Mouse (Mus musculus) gastrocnemius, adult 18-20 months (tissue): ENCODE data around the gene Mlxipl. TPM values are rescaled to one million over a fixed set of nuclear protein-coding genes. Genes with fewer than 3 reads are reported as not detected.

Experiments
- DNase-seq: peaks from one replicate; pipeline ENCODE4 v3.0.0; 2021; ENCODE audit warnings: low spot score
- total RNA-seq, 2 experiments: library from RNA; stranded (reverse); gene quantifications; 2 replicates each; pipeline ENCODE4 v1.2.3; 2021

The Mlxipl gene
- total RNA-seq, 2 experiments from 2014 or later, result 54.5 to 64.1 TPM

DNA sequence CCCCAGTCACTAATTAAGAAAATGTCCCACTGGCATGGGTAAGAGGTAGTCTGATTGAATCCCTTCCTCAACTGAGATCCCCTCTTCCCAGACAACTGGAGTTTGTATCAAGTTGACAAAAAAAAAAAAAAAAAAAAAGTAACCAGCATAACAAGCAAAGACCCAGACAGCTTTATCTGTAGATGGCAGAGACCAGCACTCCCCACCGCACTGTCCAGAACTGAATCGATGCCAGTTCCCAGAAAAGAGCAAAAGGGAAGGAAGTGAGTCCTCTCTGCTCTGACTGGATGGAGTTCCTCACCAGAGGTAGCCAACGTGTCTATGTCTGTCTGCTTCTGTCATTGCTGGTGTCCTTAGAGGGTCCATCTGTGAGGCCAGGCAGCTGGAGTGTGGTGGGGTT, 55.8 kb downstream of the Mlxipl start:
- no peak for DNase-seq

DNA sequence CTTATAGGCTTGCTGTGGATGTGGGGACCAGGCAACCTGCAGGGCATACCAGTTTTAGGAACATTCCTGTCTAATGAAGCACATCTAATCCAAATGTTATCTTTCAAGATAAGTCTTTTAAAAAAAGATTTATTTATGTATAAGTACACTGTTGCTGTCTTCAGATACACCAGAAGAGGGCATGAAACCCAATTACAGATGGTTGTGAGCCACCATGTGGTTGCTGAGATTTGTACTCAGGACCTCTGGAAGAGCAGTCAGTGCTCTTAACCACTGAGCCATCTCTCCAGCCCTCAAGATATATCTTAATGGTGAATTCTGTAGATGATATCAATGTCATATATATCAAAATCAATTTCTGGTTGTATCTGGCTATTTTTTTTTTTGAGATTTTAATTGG, 56.3 kb downstream of the Mlxipl start:
- DNase-seq, result no peak

DNA sequence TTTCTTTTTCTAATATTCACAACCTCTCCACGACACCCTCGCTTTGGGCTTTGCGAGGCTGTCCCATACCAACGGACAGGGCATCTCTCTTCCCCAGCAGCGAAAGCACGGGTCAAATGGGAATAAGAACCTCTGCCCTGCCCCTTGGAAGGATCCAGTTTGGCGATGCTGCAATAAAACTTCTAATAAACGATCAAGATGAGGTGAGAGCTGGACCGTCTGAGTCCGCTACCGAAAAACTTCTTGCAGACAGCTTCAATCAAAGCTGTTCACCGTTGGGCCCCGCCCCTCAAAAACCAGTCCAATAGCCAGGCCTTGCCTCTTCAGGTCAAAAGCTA, 59.0 kb downstream of the Mlxipl start:
- no peak for DNase-seq

DNA sequence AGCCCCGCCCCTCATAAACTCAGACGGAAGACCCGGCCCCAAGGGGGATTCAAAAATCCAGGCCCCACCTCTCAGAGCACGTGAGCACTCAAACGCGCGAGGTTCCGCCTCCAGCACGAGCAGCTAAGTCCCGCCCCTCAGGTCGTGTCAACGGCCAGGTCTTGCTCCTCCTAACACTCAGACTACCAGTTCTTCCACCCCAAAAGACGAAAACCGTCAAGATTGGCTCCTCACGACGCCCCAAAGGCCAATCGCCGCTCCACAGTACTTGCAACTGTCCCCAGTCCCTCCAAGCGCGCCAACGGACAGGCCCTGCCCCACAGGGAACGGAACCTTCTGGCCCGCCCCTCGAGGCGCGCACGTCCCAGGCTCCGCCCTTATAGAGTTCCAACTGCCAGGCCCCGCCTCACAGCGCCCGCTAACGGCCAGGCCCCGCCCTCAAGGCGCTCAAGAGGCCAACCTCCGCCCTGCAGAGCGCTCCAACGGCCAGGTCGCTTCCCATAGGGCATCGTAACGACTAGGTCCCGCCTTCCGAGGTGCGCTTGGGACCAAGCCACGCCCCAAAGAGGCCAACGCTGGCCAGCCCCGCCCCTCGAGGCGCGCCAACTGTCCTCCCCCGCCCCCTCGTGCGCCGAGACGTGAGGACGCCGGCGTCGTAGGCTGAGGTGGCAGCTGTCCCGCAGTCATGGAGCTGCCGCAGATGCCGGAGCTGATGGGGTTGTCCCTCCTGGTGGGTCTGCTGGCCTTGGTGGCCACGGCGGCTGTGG, 59.5 kb downstream of the Mlxipl start, which contains the start of gene Tbl2:
Gene Tbl2, plus strand, starts transcription at position 605 of the 767 bp plus-strand sequence.
- DNase-seq, result peak; percentile 99

DNA sequence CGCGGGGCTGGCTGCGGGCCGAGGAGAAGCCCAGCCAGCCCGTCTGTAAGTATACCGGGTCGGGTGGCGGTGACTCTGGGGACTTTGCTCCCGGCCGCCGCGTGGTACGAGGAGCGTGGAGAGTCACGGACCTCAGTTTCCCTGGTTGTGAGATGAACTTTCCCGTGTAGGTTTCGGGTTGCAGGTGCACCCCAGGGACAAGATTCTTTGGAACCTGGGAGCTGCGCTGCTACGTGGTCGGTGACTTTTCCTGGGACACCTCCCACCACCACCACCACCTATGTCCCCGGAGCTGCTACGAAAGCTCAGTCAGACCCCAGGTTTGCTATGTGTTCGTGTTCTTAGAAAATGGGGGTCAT, 60.1 kb downstream of the Mlxipl start:
- no peak for DNase-seq

DNA sequence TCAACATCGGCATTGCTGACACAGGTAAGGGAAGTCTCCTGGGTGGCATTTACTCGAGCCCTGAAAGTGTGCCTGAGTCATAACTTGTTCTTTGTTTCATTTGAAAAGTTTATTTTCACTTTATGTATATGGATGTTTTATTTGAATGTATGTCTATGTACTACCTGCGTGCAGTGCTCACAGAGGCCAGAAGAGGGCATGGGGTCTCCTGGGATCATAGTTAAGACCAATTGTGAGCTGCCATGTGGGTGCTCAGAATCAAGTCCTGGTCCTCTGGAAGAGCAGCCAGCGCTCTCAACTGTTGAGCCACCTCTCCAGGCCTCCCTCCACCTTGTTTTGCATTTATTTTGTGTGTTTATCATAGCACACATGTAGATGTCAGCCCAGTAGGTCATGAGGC, 66.8 kb downstream of the Mlxipl start:
- no peak for DNase-seq

DNA sequence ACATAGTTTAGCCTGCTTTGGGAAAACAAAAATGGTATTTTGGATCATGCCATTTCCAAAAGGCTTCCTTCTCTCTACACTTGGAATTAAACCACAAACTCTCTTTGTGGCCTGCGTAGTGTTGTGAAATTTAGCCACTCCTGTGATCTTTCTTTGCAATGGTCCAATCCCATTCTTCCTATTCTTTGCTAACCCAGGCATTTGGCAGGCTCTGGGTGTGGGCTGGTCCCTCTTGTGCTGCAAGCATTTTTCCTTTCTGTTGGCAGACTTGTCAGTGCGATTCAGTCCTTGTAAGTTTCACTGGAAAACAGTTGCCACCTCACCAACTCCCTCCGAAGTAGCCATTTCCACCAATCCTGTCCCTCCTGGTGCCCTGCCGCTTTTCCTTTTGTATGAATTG, 71.5 kb downstream of the Mlxipl start:
- DNase-seq, result peak; percentile 58

DNA sequence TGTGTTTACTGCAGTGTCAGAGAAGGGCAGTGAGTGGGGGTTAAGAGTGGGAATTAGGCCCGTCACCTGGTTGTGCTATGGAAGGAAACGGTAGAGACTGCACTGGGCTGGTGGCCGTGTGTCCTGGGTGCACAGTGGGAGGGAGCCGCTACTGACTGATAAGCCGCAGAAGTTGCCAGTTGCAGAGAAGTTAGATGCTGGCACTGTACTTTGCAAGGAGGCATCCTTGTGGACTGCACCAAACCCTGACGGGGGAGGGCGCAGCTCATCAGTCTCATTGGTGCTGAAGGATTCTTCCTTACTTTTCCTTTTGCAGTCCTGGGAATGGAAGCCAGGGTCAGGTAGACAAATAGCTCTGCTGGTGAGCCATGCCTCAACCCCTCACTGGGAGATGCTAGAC, 72.0 kb downstream of the Mlxipl start:
- DNase-seq, result no peak

DNA sequence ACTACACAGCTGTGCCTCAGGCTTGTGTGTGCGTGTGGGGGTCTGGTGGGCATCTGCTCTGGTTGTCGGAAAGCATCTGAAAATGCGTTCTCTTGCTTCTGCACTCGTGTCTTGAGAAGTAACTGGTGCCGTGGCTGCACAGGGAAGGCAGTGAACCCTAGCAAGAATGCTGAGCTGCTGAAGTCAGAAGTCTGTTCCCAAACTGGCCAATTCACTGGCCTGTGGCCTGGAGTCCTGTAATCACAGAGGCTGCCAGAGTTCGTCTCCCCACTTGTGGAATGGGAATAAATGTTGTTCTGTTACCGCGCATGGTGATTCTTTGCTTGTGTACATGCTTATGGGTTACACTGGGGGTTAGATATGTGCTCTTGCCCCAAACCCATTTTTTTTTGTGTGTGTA, 72.7 kb downstream of the Mlxipl start:
- no peak for DNase-seq

DNA sequence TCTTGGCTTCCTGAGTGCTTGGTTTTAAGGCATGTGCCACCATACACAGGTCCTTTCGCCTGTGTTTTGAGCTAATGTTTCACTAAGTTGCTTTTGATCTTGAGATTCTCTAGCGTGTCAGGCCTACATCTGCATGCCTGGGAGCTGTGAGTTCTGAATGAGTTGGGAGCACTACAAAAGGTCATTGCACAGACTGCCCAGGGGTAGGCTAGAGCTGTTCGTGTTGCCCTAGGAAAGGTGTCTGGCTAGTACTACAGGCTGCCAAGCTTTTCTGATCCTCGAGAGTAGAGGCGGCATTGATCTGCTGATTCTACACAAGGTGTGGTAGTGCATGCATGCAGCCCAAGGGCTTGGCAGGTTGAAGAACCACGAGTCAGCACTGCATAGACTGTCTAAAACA, 73.1 kb downstream of the Mlxipl start:
- no peak for DNase-seq

DNA sequence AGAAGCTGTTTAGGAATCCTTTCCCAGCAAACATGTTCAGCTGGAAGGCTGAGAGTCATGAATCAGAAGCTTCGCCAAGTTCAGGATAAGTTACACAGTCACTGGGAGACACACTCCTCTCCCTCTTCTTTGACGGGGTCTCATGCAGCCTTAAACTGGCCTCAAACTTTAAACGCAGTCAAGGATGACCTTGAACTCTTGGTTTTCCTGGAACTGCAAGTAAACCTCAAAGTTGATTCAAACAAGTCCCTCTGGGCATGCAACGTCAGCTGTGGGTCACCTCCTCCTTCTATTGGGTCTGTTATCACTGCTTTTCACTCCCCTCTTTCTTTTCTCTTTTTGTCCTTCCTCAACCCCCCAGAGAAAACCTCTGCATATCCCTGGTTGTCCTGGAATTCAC, 77.2 kb downstream of the Mlxipl start:
- no peak for DNase-seq

DNA sequence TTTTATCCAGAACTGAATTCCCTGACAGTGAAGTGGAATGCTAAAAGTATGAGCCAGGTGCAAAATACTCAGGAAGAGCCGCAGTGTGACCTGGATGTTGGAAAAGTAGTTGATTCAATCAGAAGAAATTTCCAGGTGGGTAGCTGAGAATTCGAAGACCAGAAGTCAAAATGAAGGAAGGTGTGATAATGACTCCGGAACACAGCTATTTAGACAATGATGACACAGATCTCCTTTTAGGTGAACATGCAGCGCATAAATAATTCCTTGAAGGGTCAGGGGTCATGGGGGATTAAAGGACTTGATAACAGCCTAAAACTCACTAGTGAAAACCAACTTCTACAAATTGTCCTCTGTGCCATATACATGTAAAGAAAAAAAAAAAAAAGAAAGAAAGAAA, 77.8 kb downstream of the Mlxipl start:
- no peak for DNase-seq

DNA sequence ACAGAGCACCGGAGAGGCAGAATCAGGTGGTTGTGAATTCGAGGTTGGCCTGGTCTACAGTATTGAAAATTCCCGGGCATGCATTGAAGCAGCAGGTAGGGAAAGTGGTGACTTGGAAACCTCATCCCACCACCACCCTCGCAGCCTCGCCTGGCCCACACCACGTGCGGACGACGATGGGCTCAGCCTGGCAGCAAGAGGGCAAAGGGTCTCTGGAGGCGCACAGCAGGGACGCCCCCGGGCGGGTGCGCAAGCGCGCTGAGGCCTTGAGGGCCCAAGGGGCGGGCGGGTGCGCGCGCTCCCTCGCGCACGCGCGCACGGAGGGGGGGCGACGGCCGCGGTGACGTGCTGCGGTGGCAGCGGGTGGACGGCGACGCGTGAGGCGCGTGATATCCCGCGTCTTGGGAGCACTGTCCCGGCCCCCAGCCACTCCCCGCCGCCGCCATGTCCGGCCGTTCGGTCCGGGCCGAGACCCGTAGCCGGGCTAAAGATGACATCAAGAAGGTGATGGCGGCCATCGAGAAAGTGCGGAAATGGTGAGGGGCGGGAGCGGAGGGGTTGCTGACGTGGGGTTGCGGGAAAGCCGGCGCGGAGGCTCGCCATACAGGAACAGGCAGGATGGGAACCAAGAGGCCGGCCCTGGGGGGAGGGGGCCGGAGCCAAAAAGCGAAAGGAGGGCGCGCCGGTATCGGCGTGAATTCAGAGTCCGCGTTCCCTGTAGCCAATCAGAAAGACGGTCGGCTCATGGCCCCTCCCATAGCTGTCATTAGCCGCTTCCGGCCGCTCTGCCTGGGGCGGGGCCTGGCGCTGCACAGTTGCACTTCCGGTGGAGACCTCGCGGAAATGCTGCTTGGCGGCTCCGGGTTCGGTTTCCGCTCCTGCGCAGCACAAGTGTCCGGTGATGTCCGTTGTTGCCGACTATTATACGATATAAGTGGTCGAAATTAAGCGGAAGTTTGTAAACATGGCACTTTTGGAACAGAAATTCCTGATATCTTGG, 78.7 kb downstream of the Mlxipl start, which contains the start of gene Bcl7b:
Gene Bcl7b, plus strand, starts transcription at position 221 of the 1,000 bp plus-strand sequence.
- peak; percentile 97 for DNase-seq

DNA sequence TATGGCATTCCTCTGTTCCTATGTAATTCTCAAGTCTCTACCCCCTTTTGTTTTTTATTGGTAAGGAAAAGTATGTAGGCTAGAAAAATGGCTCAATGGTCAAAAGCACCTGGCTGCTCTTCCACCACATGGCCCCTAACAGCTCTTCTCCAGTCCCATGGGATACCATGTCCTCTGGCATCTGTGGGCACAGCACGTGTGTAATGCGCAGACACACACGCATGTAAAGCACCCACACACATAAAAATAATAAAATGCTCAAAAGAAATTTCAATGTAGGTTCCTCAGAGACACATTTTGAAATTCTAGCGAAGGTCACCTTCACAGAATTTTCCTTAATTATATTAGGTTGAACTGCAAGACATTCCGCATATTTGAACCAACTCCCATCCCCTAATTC, 79.8 kb downstream of the Mlxipl start:
- no peak for DNase-seq

DNA sequence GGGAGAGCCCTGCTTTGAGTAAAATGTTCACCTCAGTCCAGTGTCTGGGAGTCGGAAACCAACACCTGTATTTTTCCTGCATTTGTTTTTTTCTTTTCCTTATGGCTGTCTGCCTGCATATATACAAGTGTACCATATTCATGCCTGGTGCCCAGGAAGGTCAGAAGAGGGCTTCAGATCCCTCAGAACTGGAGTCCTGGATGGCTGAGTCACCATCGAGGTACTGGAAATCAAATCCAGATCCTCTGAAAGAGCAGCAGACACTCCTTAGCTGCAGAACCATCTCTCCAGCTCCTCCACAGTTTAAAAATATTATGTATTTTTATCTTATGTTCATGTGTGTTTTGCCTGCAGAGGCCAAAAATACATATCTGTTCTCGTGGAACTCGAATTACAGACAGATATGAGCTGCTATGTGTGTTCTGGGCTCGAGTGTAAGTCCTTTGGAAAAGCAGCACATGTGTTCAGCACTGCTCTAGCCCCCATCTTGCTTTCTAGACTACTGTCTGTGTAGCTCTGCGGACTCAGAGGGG, 82.1 kb downstream of the Mlxipl start:
- DNase-seq, result no peak

DNA sequence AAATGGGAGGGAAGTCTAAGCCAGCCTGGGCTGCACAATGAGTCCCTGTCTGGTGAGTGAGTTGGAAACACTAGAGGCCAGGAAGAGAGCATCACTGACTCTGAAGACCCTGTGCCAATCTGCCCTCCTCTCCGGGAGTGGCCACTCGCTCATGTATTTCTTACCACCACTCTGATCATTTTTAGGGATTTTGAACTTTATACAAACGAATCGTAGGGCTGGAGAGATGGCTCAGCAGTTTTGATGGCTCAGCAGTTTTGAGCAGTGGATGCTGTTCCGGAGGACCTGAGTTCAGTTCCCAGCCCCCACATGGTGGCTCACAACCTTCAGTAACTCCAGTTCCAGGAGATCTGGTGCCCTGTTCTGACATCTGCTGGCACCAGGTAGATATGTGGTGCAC, 83.3 kb downstream of the Mlxipl start:
- no peak for DNase-seq

DNA sequence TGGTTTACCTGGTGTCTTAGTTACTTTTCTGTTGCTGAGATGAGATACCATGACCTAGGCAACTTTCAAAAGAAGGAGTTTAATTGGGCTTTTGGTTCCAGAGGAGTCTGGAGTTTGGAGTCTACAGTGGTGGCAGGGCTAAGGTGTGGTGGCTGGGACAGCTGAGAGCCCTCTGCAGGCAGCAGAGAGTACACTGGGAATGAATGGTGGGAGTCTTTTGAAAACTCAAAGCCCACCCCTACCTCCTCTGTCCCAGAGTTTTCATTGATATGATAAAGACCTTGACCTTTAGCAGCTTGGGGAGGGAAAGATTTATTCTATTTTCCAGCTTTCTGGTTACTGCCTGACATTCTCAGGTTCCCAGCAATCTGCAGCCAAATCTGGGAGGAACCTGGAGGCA, 85.4 kb downstream of the Mlxipl start:
- DNase-seq, result no peak

DNA sequence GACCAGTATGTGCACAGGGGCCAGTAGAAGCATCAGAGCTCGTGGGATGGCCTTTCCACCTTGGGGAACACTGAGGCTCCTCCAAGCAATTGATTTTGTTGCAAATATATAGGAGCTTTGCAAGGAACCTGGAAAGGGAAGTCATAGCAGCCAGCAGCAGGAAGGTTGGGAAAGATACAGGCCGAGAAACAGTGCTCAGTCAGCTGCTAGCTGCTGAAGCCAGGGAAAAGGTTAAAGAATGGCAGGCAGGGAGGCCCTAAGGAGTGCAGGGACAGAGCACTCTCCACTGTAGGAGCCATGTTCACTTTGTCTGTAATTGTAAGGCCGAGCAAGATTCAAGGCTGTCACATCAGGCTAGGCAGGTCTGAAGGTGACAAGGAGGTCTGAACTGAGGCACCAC, 88.8 kb downstream of the Mlxipl start:
- DNase-seq, result no peak

DNA sequence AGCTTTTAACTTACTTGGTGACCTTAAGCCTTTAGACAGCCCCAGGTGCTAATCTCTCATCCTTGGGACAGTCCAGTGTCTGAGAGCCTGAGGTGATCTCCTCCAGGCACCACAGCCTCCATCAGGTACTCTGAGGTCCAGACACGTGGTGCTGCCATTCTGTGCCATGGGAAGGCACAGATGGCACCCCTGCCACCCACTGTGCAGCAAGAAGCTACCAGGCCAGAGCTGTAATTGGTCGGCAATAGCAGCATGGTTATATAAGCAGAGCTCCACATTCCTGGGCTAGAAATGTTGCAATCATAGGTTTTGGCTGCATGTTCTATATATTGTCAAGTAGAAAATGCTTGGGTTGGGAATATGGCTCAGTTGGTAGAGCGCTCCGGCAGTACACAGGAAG, 89.3 kb downstream of the Mlxipl start:
- no peak for DNase-seq

DNA sequence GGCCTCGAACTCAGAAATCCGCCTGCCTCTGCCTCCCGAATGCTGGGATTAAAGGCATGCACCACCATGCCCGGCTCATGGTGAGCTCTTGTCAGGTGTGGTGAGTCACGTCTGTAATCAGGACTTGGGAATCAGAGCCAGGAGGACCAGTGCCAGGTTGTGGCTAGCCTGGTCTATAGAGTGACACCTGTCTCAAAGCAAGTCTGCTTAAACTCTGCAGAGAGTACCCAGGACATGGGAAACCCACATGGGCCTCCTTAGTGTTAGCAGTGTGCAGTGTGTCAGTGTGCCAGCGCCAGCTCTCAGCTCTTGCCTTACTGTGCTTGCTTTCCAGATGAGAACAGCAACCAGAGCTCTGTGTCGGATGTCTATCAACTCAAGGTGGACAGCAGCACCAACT, 89.9 kb downstream of the Mlxipl start:
- no peak for DNase-seq

DNA sequence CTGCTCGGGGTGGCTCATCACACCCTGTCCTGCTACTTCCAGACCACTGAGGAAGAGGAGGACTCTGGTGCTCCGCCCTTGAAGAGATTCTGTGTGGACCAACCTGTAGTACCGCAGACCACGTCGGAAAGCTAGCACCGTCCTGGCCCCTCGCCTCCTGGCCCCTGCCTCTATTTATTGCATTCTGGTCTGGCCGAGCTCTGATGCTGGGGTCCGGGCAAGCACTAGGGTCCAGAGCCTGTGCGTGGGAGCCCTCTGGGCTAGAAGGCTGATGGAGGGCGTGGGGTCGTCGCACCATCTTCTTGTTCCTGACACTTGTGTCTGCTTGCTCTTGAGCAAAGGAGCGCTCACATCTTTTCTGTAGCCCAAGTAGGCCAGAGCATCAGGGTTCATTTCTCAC, 91.1 kb downstream of the Mlxipl start:
- DNase-seq, result no peak

DNA sequence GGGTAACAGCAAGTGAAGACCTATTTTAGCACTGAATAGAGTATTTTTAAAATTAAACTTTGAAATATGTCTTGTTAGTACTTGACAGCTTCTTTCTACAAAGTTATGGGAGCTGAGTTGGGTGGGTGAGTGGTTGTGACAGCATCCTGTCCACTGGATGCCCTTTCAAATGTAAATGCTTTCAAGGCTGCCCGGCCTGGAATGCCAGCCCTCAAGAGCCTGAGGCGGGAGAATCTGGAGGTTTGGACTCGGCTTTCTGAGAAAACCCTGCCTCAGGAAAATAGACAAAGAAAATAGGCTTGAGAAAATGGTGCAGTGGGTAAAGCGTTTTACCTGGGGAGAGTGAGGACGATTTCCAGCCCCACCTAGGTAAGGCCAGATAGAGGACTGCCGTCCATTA, 92.1 kb downstream of the Mlxipl start:
- no peak for DNase-seq
